Mouse (Mus musculus) hindbrain, embryonic 15.5 days (tissue): ENCODE measurements around the gene D830030K20Rik. TPM values are rescaled to one million over a fixed set of nuclear protein-coding genes. Genes with fewer than 3 reads are reported as not detected.
"Not testable (repeated sequence)": the region's sequence is repeated elsewhere in the genome, so short reads cannot be mapped to it uniquely, and the experiment has no call there.

Experiments
- ATAC-seq: fragments of 200-750 bp; cut with Nextera tagmentation; 2 replicates; pipeline ENCODE4 v1.8.0; 2017; ENCODE audit warnings: low read depth, moderate number of reproducible peaks, moderate TSS enrichment; ENCODE audit not compliant: low FRiP score
- H3K27ac ChIP-seq: fragments of 300-500 bp; sonication (generic); replicated peaks from 2 replicates; pipeline ENCODE4 v1.5.1; 2015; ENCODE audit warnings: mild to moderate bottlenecking, inconsistent platforms
- H3K27me3 ChIP-seq: fragments of 300-500 bp; sonication (generic); 2 replicates; pipeline ENCODE4 v1.6.1; 2015; ENCODE audit warnings: control low read depth, inconsistent platforms
- H3K36me3 ChIP-seq: fragments of 300-500 bp; sonication (generic); 2 replicates; pipeline ENCODE4 v1.6.1; 2015; ENCODE audit warnings: control low read depth, inconsistent platforms
- H3K4me1 ChIP-seq: fragments of 300-500 bp; sonication (generic); replicated peaks from 2 replicates; pipeline ENCODE4 v1.6.1; 2015; ENCODE audit warnings: control low read depth, inconsistent platforms
- H3K4me2 ChIP-seq: fragments of 300-500 bp; sonication (generic); 2 replicates; pipeline ENCODE4 v1.6.1; 2015; ENCODE audit warnings: moderate library complexity, mild to moderate bottlenecking, inconsistent platforms
- H3K4me3 ChIP-seq: fragments of 300-500 bp; sonication (generic); 2 replicates; pipeline ENCODE4 v1.5.1; 2015; ENCODE audit warnings: mild to moderate bottlenecking, inconsistent platforms
- H3K9ac ChIP-seq: fragments of 300-500 bp; sonication (generic); 2 replicates; pipeline ENCODE4 v1.6.1; 2015; ENCODE audit warnings: inconsistent platforms
- H3K9me3 ChIP-seq: fragments of 300-500 bp; sonication (generic); 2 replicates; pipeline ENCODE4 v1.6.1; 2016; ENCODE audit warnings: control low read depth, inconsistent platforms
- WGBS: fragments of 180-500 bp; shearing (Covaris S2); methylation state at CpG from one replicate; pipeline ENCODE4 v1.1.7; 2015; 5-methylcytosine and 5-hydroxymethylcytosine counted together
- polyA plus RNA-seq: library from polyadenylated mRNA; unstranded; fragments of >200 nt; fragmentation: Nextera tagmentation; extraction: Ambion mirVana; gene quantifications from 2 replicates; pipeline ENCODE4 v1.2.1, GENCODE M21; 2015

D830030K20Rik gene
- polyA plus RNA-seq: 31.2 and 36.5 TPM in 2 replicates

DNA sequence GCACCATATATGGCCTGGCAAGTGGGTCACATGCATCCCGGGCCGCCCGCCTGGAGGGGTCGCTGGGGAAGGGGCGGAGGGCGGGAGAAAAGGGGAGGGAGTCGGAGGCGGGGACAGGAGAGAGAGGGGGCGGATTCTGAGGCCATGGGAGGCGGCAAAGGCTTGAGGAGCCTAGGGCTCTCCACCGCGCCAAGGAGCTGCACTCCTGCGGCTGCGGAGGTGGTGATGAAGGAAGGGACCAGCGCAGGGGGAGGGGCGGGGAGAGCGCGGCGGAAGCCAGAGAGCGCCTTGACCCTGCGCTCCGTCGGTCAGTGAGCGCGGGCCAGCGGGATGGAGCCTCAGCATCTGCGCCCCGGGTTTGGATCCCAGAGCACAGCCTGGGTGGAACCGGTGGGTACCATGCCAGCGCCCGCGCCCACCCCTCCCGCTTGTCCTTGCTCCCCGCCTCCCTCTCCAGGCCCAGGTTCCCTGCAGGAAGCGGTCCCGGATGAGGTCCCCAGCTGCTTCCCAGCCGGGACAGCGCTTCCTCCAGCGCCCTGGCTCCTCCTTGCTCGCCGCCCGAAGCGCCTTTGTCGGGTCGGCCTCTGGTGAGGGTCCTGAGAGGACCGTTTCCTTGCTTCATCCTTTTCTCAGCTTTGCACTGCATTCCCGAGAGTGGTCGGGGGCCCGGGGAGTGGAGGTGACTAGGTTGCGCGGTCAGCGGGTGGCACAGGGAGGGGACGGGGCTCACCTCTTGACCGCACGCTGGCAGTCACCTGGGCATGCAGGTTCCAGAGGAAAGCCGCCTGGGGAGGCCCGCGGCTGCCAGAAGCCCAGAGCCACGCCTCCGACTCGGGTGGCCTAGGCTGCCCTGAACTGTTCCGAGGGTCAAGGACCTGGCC is at the start of gene D830030K20Rik:
Gene D830030K20Rik, plus strand, starts transcription at position 217 of the 881 bp plus-strand sequence.
- not testable (repeated sequence) for ATAC-seq, H3K4me1 ChIP-seq
- 0% methylated on average over 18 of the region's 62 CpGs for WGBS

DNA sequence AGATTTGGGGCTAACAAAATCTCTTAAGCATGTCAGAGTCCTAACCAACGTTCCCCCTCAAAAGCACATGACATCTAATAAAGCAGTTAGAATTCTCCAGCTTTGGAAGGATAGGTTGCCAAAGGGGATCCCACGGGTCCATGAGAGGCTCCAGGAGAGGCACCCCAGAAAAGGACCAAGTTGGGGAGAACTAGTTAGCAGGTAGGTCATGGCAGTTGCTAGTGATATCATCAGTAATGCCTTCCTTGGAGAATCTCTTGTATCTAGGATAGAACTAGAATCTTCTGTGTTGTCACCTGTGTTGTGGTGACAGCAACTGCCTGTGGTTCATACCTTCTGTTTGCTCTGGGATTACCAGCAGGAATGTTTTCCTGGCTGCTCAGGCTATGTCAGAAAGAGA is 20.3 kb upstream of the D830030K20Rik start, which contains the start of gene Gm5795:
Gene Gm5795, plus strand, starts transcription at position 301 of the 400 bp plus-strand sequence.
- ATAC-seq, H3K9ac ChIP-seq, H3K36me3 ChIP-seq, H3K4me1 ChIP-seq, H3K9me3 ChIP-seq, H3K27ac ChIP-seq, H3K27me3 ChIP-seq, H3K4me2 ChIP-seq, H3K4me3 ChIP-seq: not testable (repeated sequence)
- no CpG with 5 or more reads among the region's 2 CpGs for WGBS

More for the DNA sequence above, at the start of gene D830030K20Rik:
- H3K9ac ChIP-seq: peak within 1 kb of the TSS; percentile 70
- peak within 1 kb of the TSS; percentile 60 for H3K4me3 ChIP-seq
- peak within 1 kb of the TSS; percentile 74 for H3K4me2 ChIP-seq
- H3K36me3 ChIP-seq, H3K27ac ChIP-seq, H3K27me3 ChIP-seq, H3K9me3 ChIP-seq: not testable (repeated sequence)

- not testable (repeated sequence) for H3K4me1 ChIP-seq, H3K9ac ChIP-seq, H3K36me3 ChIP-seq, ATAC-seq, H3K27ac ChIP-seq, H3K9me3 ChIP-seq, H3K27me3 ChIP-seq
- 12% methylated on average over 9 of the region's 11 CpGs for WGBS
- peak overlapping the region; percentile 43 for H3K4me2 ChIP-seq
- H3K4me3 ChIP-seq: peak overlapping the region; percentile 24; the same call in 1 of the 2 replicates
These were observed 1.1 kb downstream of the D830030K20Rik start for GRCm38 (mm10) chr14:3209367-3209766.

DNA sequence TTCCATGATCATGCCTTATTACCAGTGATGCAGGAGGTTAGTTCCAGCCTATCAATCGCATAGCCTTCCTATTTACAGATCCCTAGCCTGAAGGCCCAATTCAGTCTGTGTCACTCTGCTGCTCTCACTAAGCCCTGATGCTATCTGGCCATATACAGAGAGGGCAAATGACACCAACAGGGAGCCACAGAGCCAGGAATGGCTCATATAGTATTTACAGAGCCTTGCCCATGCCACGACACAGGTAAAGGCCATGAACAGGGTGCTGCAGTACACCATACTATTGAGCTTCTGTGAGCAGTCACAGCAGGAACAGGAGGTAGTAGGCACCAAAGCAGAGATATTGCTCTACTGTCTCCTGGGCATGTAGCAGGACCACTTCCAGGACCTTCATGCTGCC is 54.2 kb downstream of the D830030K20Rik start:
- H3K27ac ChIP-seq, ATAC-seq, H3K4me1 ChIP-seq, H3K27me3 ChIP-seq, H3K36me3 ChIP-seq, H3K9me3 ChIP-seq, H3K4me2 ChIP-seq, H3K9ac ChIP-seq, H3K4me3 ChIP-seq: not testable (repeated sequence)
- 94% methylated on average over 2 of the region's 2 CpGs for WGBS

Other genes with a start within 250 kb of the D830030K20Rik start
- gene Gm2888, start 178.5 kb upstream of the D830030K20Rik start, polyA plus RNA-seq: not detected in 2 replicates
- 12.0 TPM in 2 replicates for gene Gm2897, start 159.2 kb upstream of the D830030K20Rik start, polyA plus RNA-seq
- 0.12 TPM in 1 of 2 replicates, not detected in the other for gene Gm10340, start 74.5 kb upstream of the D830030K20Rik start, polyA plus RNA-seq
- 0.31 and 0.68 TPM in 2 replicates for gene Gm5795, start 20.2 kb upstream of the D830030K20Rik start, polyA plus RNA-seq
- gene Gm2956, start 124.1 kb downstream of the D830030K20Rik start, polyA plus RNA-seq: 0.17 TPM in 1 of 2 replicates, not detected in the other
- not detected in 2 replicates for gene Gm10413, start 186.6 kb downstream of the D830030K20Rik start, polyA plus RNA-seq
- 18.6 and 19.7 TPM in 2 replicates for gene Gm10409, start 204.1 kb downstream of the D830030K20Rik start, polyA plus RNA-seq
- 7.2 and 8.0 TPM in 2 replicates for gene Gm3005, start 219.6 kb downstream of the D830030K20Rik start, polyA plus RNA-seq
- not detected in 2 replicates for gene Gm10408, start 240.9 kb downstream of the D830030K20Rik start, polyA plus RNA-seq